Mouse (Mus musculus) ES-E14 (cell line): ENCODE measurements at regions not wholly inside any gene's neighbourhood (a gene's known extent, or its start where the extent isn't known, plus 50 kb on each side); places are given as distances from the start of the nearest gene placed in this dataset.

ENCODE experiments used
- DNase-seq: peaks from one replicate; pipeline ENCODE4 v3.0.0-alpha.2; 2013; ENCODE audit warnings: low read depth, low spot score
- H3K27ac ChIP-seq: 2 replicates; pipeline ENCODE4 v1.5.1; 2012; ENCODE audit warnings: low read depth, mild to moderate bottlenecking, low read length, moderate library complexity, mixed read lengths; ENCODE audit not compliant: poor library complexity, insufficient read depth, severe bottlenecking
- H3K36me3 ChIP-seq: 2 replicates; pipeline ENCODE4 v1.6.1; 2012; ENCODE audit warnings: mild to moderate bottlenecking, low read length, moderate library complexity, mixed read lengths; ENCODE audit not compliant: control insufficient read depth, poor library complexity, insufficient read depth, severe bottlenecking
- H3K4me1 ChIP-seq, 2 experiments: fragments of 150-350 bp in 1 of 2; sonication (generic) in 1 of 2; 2 replicates each; pipeline ENCODE4 v1.6.1; 2012; ENCODE audit warnings: low read length in 2 of 2, mild to moderate bottlenecking in 1 of 2, mixed read lengths in 1 of 2; ENCODE audit not compliant: control insufficient read depth in 2 of 2, insufficient read depth in 2 of 2, poor library complexity in 1 of 2
- H3K4me3 ChIP-seq, 2 experiments: fragments of 150-350 bp in 1 of 2; sonication (generic) in 1 of 2; 2 replicates each; pipeline ENCODE4 v1.5.1; 2012; ENCODE audit warnings: low read length in 2 of 2, low read depth in 1 of 2, mild to moderate bottlenecking in 1 of 2, mixed read lengths in 1 of 2; ENCODE audit not compliant: insufficient read depth in 1 of 2, poor library complexity in 1 of 2, severe bottlenecking in 1 of 2
- H3K9ac ChIP-seq: 2 replicates; pipeline ENCODE4 v1.6.1; 2012; ENCODE audit warnings: low read depth, mild to moderate bottlenecking, low read length, mixed read lengths; ENCODE audit not compliant: poor library complexity, insufficient read depth, severe bottlenecking
- H3K9me3 ChIP-seq: fragments of 150-350 bp; sonication (generic); 2 replicates; pipeline ENCODE4 v1.6.1; 2012; ENCODE audit warnings: low read depth, mild to moderate bottlenecking, low read length; ENCODE audit not compliant: control insufficient read depth, insufficient read depth
- CHD2 ChIP-seq: IDR thresholded peaks from 2 replicates; pipeline ENCODE4 v1.6.1; 2014; ENCODE audit warnings: mild to moderate bottlenecking, low read depth, low read length, inconsistent platforms
- HCFC1 ChIP-seq: IDR thresholded peaks from 2 replicates; pipeline ENCODE4 v1.6.1; 2012; ENCODE audit warnings: low read length, inconsistent platforms, borderline replicate concordance; ENCODE audit not compliant: insufficient read depth
- MAFK ChIP-seq: IDR thresholded peaks from 2 replicates; pipeline ENCODE4 v1.6.1; 2014; ENCODE audit warnings: mild to moderate bottlenecking, low read depth, low read length, inconsistent platforms; ENCODE audit not compliant: insufficient read depth
- ZC3H11A ChIP-seq: IDR thresholded peaks from 2 replicates; pipeline ENCODE4 v1.6.1; 2012; ENCODE audit warnings: low read depth, mild to moderate bottlenecking, inconsistent platforms, low read length, borderline replicate concordance
- ZNF384 ChIP-seq: IDR thresholded peaks from 2 replicates; pipeline ENCODE4 v1.6.1; 2012; ENCODE audit warnings: low read depth, low read length, inconsistent platforms
- in situ Hi-C, 2 experiments: fragments of 600-800 bp; cut with MboI; formaldehyde crosslinking; loops; one replicate each; pipeline ENCODE4 v1.15.1; 2025; ENCODE audit warnings: low sequenced_read_pairs in 2 of 2, inconsistent platforms in 1 of 2; ENCODE audit not compliant: unreplicated experiment in 2 of 2

GRCm38 (mm10) chr8:64406775-64407490 lies 200.9 kb upstream of the Tll1 start:
- TF ChIP-seq MAFK (peak; percentile 78), ZC3H11A (no peak), HCFC1 (no peak)
- no peaks in the 10 kb centered on the region for H3K36me3 ChIP-seq
- H3K4me1 ChIP-seq, result peaks cover 2 to 9% of the 10 kb centered on the region in 2 experiments; a peak in 2 of 4 replicates
- in situ Hi-C loops, result no loop called here
- H3K9me3 ChIP-seq, result no peaks in the 10 kb centered on the region
- no peak for DNase-seq
- H3K27ac ChIP-seq, result no peak overlapping the region
- H3K9ac ChIP-seq, result no peak overlapping the region
- no peak overlapping the region for H3K4me3 ChIP-seq

- TF ChIP-seq MAFK, result no peak
- TF ChIP-seq ZC3H11A, result no peak
- no peak for TF ChIP-seq HCFC1
- TF ChIP-seq CHD2, result no peak
- no peak for TF ChIP-seq ZNF384
- peaks cover 2% of the 10 kb centered on the region in 2 experiments; a peak in 3 of 4 replicates for H3K4me1 ChIP-seq
Observed at GRCm38 (mm10) chr8:64399554-64399953, 193.5 kb upstream of the Tll1 start.

GRCm38 (mm10) chr8:64397876-64398275 lies 191.8 kb upstream of the Tll1 start:
- H3K4me3 ChIP-seq, result no peak overlapping the region
- DNase-seq, result no peak
- H3K27ac ChIP-seq, result no peak overlapping the region
- TF ChIP-seq CHD2 (no peak), ZNF384 (no peak), HCFC1 (no peak)
- no peaks in the 10 kb centered on the region for H3K9me3 ChIP-seq
- peaks cover 2% of the 10 kb centered on the region in 2 experiments; a peak in 3 of 4 replicates for H3K4me1 ChIP-seq
- in situ Hi-C loops, result no loop called here
- H3K36me3 ChIP-seq, result no peaks in the 10 kb centered on the region
- H3K9ac ChIP-seq, result no peak overlapping the region

More at GRCm38 (mm10) chr8:64399554-64399953, 193.5 kb upstream of the Tll1 start:
- H3K9ac ChIP-seq, result no peak overlapping the region
- H3K36me3 ChIP-seq, result no peaks in the 10 kb centered on the region
- H3K9me3 ChIP-seq, result no peaks in the 10 kb centered on the region
- peak; percentile 24 for DNase-seq
- H3K4me3 ChIP-seq, result no peak overlapping the region
- no peak overlapping the region for H3K27ac ChIP-seq
- in situ Hi-C loops, result no loop called here

GRCm38 (mm10) chr8:64395816-64396215 lies 189.7 kb upstream of the Tll1 start:
- H3K9me3 ChIP-seq, result no peaks in the 10 kb centered on the region
- DNase-seq, result no peak
- H3K36me3 ChIP-seq, result no peaks in the 10 kb centered on the region
- H3K4me3 ChIP-seq, result no peak overlapping the region
- TF ChIP-seq HCFC1 (no peak), ZC3H11A (no peak), ZNF384 (no peak), MAFK (no peak), CHD2 (no peak)
- H3K9ac ChIP-seq, result no peak overlapping the region
- no peak overlapping the region for H3K27ac ChIP-seq
- peaks cover 2% of the 10 kb centered on the region in 2 experiments; a peak in 3 of 4 replicates for H3K4me1 ChIP-seq
- in situ Hi-C loops, result no loop called here

- H3K36me3 ChIP-seq, result no peaks in the 10 kb centered on the region
- H3K27ac ChIP-seq, result no peak overlapping the region
- no peak overlapping the region for H3K9ac ChIP-seq
- no peak for DNase-seq
- in situ Hi-C loops, result no loop called here
- no peak for TF ChIP-seq MAFK
- no peak for TF ChIP-seq ZNF384
- TF ChIP-seq CHD2, result no peak
- no peak for TF ChIP-seq HCFC1
- no peak for TF ChIP-seq ZC3H11A
- H3K9me3 ChIP-seq, result no peaks in the 10 kb centered on the region
- no peak overlapping the region for H3K4me3 ChIP-seq
- H3K4me1 ChIP-seq, result no peaks in the 10 kb centered on the region
Observed at GRCm38 (mm10) chr8:64389488-64389887, 183.4 kb upstream of the Tll1 start.
